Mouse (Mus musculus) gonadal fat pad, adult 2 months (tissue): ENCODE measurements around the gene Bend4. TPM values are rescaled to one million over a fixed set of nuclear protein-coding genes. Genes with fewer than 3 reads are reported as not detected.

Experiments
- DNase-seq: peaks from one replicate; pipeline ENCODE4 v3.0.0-alpha.2; 2012; ENCODE audit warnings: low read depth
- polyA plus RNA-seq: library from polyadenylated mRNA; depleted of rRNA; stranded (reverse); fragments of >200 nt; gene quantifications from 2 replicates; pipeline ENCODE4 v1.2.3, GENCODE M21; 2012

Bend4 gene
- polyA plus RNA-seq, 1 experiment: 2.6 TPM

DNA sequence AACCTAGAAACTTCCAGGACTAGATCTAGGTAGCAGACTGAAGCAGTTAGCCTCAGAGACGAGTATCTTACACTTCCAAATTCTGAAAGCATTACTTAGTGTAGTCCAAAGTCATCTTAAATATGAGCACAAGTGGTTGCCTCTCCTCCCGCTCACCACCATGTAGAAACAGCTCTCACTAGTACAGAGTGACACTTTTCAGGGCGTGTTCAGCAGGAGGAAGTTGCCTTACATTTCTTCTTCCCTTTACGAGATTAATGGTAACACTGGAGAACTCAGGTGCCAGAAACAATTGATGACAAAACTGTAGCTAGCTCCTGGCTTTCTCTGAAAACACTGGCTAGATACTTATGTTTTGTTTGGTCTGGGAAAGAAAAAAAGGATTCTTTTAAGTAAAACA, 8.7 kb downstream of the Bend4 start:
- no peak for DNase-seq

DNA sequence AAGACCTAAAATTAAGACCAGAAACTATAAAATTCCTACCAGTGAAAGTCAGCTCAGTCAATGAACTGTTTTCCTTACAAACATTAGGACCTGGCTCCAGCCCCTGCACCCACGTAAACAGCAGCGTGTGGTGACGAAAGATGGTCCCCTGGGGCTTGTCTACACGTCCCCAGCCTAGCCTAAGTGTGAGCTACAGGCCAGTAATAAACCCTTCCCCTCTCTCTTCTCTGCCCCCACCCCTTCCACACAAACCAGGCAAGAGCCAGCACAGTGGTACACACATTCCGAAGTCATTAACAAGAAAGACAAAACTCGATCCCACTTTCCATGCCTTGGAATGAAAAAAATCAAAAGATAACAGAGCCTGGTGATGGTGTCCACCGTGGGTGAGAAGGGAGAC, 16.6 kb downstream of the Bend4 start:
- DNase-seq: no peak

DNA sequence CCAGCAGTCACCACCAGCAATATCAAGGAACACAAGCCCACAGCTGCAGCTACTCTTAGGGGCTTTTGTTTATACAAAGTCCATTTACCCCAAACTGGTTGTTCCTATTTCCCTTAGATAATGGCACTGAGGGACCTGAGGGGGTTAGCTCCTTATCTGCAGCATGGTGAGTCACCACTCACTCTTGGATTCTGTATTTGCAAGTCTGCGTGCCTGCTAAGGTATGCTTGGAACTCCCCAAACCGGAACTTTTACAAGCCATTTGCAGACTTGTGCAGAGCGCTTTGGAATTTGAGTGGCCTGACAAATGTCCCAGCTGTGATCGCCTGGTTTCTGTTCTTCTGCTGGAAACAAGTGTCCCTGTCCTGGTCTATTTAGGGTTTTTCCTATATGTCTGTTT, 17.7 kb downstream of the Bend4 start:
- DNase-seq: no peak

DNA sequence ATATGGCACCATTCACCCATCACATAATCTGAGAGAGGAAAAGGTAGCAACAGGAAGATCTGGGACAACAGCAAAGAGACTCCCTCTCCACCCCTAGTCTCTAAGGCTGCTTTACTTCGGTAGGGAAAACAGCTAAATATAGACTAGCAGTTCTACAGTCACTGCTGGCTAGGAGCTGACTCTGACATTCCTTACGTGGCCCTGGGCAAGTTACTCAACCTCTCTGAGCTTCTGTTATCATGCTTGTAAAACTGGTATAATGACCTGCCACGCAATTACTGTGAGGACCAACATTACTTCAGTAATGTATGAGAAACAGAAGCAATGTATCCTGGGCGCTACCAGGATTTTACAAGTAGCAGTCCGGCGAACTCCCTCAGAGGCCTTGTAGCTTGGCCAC, 19.7 kb downstream of the Bend4 start:
- no peak for DNase-seq

DNA sequence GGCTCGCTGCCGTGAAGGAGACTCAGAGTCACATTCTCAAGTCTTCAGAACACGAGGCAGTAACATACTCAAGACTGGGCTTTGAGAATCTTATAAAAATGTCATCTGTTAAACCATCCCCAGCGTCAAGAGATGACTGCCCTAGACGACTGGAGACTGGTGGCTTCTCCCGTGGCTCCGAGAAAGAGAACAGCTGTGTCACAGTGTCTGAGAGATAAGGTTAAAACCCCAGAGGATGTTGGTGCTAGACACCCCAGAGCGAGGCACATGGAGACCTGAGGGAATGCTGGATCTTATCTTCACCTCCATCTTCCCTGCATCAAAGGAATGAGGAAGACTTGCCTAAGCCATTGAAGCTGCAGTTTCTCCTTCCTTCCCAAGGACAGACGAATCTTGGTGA, 23.2 kb downstream of the Bend4 start:
- no peak for DNase-seq

DNA sequence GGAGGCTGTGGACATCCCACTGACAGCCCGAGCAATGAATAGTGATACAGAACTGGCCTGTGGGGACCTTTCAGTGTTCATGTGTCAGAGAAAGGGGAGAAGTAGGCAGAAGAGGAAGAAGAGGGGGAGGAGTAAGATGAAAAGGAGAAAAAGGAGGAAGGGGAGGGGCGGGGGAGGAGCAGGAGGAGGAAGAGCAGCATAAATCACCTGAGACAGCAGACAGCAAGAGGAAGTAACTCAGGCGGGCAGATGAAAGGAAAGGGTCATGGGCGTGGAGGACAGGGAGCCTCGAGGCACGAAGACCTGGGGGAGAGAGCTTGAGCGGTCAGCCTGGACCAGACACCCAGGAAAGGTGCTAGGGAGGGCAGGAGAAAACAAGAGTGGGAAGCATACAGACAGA, 23.7 kb downstream of the Bend4 start:
- no peak for DNase-seq

DNA sequence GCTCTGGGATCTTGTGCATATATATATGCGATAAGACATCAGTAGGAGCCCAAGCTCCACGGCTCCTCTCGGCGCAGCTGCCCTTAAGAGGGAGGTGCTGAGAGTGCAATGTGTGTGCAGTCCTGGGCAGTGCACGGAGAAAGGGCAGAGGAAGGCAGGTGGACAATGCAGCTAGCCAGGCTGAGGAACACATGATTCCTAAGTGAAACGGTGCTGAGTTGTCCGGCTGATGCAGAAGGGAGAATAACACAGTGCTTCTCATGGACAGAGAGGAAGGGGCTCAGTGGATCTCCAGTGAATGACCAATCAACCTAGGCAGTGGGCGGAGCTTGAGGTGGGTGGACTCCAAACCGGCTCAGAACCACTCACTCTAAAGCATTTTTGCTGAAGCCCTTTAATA, 26.5 kb downstream of the Bend4 start:
- no peak for DNase-seq

DNA sequence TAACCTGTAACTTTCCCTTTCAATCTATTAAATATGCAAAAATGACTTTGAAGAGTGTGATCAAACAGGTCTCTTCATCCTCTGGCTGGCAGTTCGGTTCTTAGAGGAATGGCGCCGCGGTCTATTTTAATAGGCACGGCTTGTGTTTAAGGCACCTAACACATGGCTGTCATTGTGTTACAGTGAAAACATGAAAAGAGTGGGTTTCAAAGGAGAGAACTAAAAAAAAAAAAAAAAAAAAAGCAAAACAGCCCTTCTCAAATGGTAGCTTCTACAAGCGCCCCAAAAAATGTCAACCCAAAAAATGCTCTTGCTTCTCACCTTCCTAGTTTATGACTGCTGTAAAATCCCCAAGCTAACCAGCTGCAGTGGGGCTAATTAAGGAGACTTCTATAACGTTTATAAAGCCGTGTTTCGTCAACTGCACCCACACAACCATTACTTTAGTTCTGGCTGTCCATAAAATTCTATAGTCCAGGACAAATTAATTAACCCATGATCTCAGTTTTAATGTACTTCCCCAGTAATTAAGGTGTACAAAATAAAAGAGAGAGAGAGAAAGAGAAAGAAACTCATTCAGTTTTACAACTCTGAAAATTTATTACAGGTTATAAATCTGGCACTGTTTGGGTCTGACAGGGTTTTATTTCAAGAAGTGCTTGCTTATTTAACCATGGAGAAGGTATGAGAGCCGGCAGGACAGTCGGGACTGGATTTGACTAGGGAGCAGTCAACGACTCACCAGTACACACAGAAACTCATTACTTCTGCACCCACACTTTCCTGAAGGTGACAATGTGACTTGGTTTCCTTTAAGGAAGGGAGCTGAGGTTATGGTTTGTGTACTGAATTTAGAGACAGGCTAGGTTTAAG, 27.3 kb downstream of the Bend4 start:
- DNase-seq: no peak

DNA sequence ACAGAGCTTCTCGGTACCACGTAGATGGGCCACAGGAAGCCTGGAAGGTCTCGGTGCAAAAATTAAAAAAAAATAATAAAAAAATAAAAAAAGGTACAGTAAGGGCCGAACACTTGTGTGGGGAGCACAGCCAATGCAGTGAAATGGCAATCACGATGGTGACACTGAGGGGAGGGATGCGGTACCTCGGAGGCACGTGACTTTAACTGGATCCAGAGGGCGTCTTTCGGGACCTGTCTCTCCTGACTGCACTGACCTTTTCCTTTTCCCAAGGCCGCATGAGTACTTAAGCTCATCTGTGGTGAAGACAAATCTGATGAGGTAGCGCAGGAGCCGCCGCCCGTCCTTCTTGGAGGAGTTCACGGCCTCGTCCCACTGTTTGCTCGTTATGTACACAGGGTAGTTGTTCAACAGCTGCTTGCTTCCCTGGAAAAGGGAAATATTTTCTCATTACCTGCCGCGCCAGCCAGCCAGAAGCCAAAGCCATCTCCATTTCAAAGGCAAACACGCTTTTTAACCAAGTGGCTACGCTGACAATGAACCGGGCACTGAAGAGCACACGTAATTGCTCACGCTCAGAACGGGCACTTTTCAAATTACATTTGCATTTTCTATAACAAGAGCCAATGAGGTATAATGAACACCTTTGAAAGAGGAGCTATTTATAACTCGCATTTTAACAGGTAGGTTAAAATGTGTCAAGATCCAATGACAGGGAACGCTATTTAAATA, 28.1 kb downstream of the Bend4 start:
- DNase-seq: no peak

DNA sequence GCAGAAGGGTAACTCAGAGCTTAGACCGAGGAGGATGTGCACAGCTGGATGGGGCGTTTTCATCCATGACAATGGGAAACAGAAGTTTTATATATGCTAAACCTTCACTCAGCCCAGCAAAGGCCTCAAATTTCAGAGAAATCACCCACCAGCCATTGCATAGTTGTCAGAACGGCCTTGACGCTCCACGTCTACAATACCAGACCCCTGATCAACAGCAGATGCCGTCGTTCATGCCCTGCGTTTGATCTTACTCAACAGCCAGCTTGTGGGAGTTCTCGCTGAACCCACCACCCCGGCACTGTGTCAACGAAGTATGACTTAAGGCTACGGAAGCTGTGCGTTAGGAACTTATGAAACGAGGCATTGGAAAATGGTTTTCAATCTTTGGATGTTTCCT, 30.9 kb downstream of the Bend4 start:
- DNase-seq: no peak

DNA sequence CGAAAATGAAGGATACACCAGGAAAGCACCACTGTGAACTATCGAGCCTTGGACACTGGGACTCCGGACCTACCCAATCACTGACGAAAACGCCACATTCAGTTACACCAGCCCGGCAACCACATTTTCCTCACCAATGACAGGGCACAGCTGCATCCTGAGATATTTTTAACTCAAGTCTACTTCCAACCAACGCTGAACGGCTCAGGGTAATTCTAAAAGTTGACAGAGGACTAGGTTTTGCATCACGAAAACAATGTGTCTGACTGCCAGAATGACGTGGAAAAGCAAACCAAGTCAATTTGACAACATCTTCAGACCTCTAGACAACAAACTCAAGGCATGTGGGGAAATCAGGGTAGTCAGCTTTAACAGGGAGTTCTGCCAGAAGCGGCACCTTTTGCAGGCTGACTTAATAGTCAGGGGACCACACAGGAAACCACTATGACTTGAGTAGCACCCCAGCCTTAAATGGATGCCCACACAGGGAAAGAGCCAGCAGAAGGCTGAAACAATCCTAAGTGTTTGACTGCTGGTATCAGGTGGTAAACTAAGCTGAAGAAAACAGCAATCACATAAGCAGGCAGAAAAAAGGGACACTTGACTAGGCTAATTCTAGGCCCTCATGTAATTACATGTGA, 32.8 kb downstream of the Bend4 start:
- no peak for DNase-seq

DNA sequence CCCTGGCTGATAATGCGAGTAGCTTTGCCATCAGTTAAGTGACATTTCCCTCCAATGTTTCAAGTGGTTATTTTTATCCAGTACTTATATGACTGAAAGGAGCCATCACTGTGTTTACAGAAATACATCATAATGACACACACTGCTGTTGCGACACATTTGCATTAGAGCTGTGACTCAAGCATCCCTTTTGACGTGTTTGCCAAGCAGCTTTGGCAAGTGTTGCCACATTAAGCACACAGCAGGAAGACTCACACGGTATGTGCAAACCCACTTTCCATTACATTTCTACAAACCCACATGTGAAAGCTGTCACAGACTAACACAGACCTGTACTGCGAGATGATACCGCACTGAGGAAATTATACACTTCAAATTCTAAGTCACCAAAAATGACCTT, 34.2 kb downstream of the Bend4 start:
- peak; percentile 30 for DNase-seq

DNA sequence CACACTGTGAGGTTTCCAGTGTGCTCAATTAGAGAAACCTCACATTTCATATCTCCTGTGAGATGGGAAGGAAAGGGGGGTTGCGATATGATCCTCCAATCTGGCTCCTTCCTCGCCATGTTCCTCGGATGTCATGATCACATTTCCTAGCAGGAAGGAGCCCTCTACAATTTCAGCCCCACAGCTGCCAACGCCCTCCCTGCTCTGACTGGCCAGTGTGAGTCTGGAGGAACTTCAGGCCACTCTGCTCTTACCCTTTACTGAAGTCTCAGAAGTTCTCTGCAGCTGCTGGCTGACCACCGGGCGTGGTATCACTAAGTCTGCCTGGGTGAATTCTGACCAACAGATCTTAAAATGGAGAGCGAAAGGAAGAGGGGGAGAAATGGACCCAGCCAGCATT, 45.6 kb downstream of the Bend4 start:
- no peak for DNase-seq

DNA sequence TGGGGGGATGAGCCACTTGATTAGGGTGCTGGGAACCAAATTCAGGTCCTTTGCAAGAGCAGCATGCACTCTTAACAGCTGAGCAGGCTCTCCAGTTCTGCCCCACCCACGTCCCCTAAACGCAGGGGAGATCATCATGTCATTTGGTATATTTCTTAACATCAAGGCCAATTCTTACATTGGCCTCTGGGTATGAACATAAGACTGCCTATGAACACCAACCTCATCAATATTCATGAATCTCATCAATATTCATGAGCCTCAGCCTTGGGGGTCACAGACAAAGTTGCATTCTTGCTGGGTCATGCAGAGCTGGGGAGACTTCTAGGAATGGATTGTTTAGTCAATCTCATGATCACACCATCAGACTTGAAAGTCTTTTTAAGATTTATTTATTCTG, 46.4 kb downstream of the Bend4 start:
- DNase-seq: no peak

DNA sequence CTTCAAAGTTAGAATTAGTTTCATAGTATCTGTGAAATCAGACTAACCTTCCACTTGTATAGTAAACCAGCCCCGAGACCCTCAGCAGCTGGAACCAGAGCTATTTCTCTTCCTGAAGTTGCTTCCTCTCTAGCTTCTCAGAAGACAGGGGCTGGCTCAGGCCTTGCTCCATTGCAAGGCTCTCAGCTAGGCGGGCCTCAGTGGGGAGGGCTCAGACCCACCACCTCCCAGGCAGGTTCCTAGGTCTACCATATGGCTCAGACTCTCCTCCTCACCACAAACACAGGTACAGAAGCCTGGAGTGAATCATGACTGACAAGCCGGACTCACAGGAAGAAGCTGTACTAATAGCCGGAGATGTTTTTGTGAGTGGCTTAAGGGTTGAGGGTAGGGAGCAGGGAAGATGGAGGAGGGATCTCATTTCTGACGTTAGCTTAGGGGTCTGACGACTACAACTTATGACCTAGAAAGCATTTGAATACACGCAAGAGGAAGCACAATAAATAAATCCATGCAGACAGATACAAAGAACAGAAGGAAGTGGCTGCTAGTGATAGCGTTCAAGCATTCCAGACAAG, 51.0 kb downstream of the Bend4 start:
- no peak for DNase-seq

DNA sequence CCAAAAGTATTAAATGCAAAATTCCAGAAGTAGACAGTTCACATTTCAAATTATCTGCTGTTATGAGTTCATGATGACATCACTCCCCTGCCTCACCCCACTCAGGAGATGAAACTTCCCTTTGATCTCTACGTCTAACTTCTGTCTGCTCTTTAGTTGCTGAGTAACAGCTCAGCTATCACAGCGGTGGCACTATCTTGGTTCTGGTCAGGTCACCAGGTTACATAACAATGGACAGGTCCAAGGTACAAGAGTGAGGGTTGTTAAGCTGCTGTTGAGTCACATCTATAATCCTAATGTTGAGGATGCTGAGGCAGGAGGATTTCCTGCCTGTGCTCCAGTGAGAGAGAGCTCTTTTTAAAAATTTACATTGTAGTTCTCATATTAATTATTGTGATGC, 65.2 kb downstream of the Bend4 start:
- DNase-seq: no peak

DNA sequence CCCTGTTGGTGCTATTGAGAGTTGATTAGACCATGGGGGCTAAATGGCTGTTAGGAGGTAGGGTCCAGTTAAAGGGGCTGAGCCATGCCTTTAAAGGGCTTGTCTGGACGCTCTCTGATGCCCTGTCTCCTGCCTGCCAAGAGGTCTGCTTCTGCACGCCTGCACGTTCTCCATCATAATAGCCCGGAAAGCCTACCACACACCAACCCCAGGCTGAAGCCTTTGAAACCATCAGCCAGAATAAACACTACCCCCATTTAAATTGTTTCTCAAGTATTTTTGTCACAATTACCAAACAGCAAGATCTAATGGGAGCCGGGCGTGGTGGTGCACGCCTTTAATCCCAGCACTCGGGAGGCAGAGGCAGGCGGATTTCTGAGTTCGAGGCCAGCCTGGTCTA, 65.8 kb downstream of the Bend4 start:
- no peak for DNase-seq

DNA sequence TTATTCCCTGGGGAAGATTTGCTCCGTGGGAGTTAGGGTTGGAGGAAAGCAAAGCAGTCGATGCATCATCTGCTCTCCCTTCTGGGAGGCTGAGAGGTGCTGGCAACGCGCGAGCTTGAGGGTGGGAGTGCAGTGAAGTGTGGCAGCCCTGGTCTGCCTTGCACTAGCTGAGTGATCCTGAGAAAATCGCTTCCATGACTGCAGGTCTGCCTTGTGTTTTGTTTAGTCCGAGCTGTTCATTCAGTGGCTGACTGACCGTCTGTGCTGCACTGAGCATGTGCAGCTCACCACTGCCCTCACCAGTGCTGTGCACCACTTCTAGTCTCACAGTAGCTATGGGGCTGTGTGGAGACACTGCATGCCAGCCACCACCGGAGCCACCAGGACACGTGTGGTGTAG, 79.2 kb downstream of the Bend4 start:
- no peak for DNase-seq

DNA sequence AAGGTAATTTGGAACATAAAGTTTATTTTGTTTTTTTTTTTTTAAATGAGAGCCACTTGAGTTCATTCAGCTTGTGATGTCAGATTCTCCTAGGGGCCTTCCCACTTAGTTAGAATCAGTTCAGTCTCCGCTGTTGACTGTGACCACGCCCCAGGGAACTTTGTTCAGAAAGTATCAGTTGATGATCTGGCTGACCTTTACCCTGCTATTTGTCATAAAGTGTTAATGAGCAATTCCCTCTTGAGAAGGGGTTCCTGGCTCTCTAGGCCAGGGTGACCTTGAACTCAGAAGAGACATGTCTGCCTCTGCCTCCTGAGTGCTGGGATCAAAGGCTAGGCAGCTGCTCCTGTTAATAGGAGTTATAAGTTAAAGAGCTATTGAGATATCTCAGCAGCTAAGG, 81.0 kb downstream of the Bend4 start:
- no peak for DNase-seq
